Mouse (Mus musculus): ENCODE measurements around the gene Mdm2.

- no peak for TF ChIP-seq POLR2A (IDR thresholded peaks at IDR 0.05; ENCODE audit: control insufficient read depth, extremely low read depth, insufficient read depth, low read length, poor library complexity)
- TF ChIP-seq CTCF (IDR thresholded peaks at IDR 0.05; ENCODE audit: borderline replicate concordance, control insufficient read depth, extremely low read depth, insufficient read depth, low read length, poor library complexity): no peak
Observed at GRCm38 (mm10) chr10:117639899-117640594, 70.5 kb downstream of the Mdm2 start.

Measured in thymus, adult 2 months (tissue).